9 mouse cellular contexts compared by ENCODE assay signal in genomic region chr15:102100996-102101671, GRCm38 (mm10). TPM values are rescaled to one million over a fixed set of nuclear protein-coding genes. Genes with fewer than 3 reads are reported as not detected.
DNase-seq lines count a peak whose midpoint lies in the region; ATAC-seq and TF ChIP-seq lines count a peak whose summit lies in the region.
"Had no signal": no experiment of that assay in that cellular context is flagged by ENCODE, and none has a peak within 500 bp of the region (broad histone marks: within the 10 kb centered on the region; RNA-seq: fewer than 3 reads in every experiment).

No protein-coding gene starts in this region.

- WGBS in forebrain, embryonic 14.5 days, result 32% methylated on average over 10 of the region's 10 CpGs
- 31% methylated on average over 10 of the region's 10 CpGs for whole genome bisulfite sequencing in intestine, postnatal 0 days

- H3K36me3 ChIP-seq in ES-Bruce4 (ENCODE audit: control insufficient read depth, insufficient read depth, low read length, poor library complexity, severe bottlenecking), result peaks cover 5% of the 10 kb centered on the region
- H3K36me3 ChIP-seq in forebrain, embryonic 14.5 days (ENCODE audit: control insufficient read depth, insufficient read depth, low read length), result peaks cover 20% of the 10 kb centered on the region
- peaks cover 23% of the 10 kb centered on the region; the same call in 1 of the 2 replicates for H3K36me3 ChIP-seq in intestine, postnatal 0 days (ENCODE audit: control insufficient read depth, insufficient read depth)

- no peaks in the 10 kb centered on the region for H3K9me3 ChIP-seq in ES-Bruce4 (replicated peaks; ENCODE audit: control insufficient read depth, insufficient read depth, low read length, poor library complexity, severe bottlenecking)
- no peaks in the 10 kb centered on the region for H3K9me3 ChIP-seq in forebrain, embryonic 14.5 days (replicated peaks; ENCODE audit: control insufficient read depth, low read length)
- H3K9me3 ChIP-seq in intestine, postnatal 0 days (ENCODE audit: control insufficient read depth), result no peaks in the 10 kb centered on the region

- DNase-seq in cerebellum, postnatal 10 days, result peak; percentile 19 to 51
- DNase-seq in cerebellum, adult 11-12 months, result no peak
- DNase-seq in forebrain, embryonic 14.5 days (ENCODE audit: low spot score), result no peak
- DNase-seq in lung, postnatal 36 days, result peak; percentile 67
- DNase-seq in thymus, postnatal 36 days, result no peak
- no peak for DNase-seq in layer of hippocampus, postnatal 36 days

- no peak overlapping the region for H3K27ac ChIP-seq in ES-Bruce4 (ENCODE audit: insufficient read depth, low read length)
- peak overlapping the region; percentile 33; the same call in 1 of the 2 replicates for H3K27ac ChIP-seq in forebrain, embryonic 14.5 days (ENCODE audit: low read depth, low read length)
- peak overlapping the region; percentile 87 for H3K27ac ChIP-seq in intestine, postnatal 0 days (ENCODE audit: low read depth, low read length)

- 0 out of 2 replicates have a peak overlapping the region, but pooled peaks have one; percentile 38 for H3K4me3 ChIP-seq in ES-Bruce4 (ENCODE audit: low read depth, low read length)
- H3K4me3 ChIP-seq in forebrain, embryonic 14.5 days (ENCODE audit: low read depth, low read length), result peak overlapping the region; percentile 45
- peak overlapping the region; percentile 57 for H3K4me3 ChIP-seq in intestine, postnatal 0 days (ENCODE audit: low read depth, low read length)

- peaks cover 10% of the 10 kb centered on the region for H3K4me1 ChIP-seq in ES-Bruce4 (ENCODE audit: control insufficient read depth, insufficient read depth, low read length)
- H3K4me1 ChIP-seq in forebrain, embryonic 14.5 days (ENCODE audit: control insufficient read depth, insufficient read depth, low read length), result peaks cover 11% of the 10 kb centered on the region
- peaks cover 28% of the 10 kb centered on the region for H3K4me1 ChIP-seq in intestine, postnatal 0 days (replicated peaks; ENCODE audit: control insufficient read depth, insufficient read depth, low read length)

- no peak for TF ChIP-seq EP300 in ES-Bruce4 (IDR thresholded peaks at IDR 0.05; ENCODE audit: insufficient read depth, low read depth, low read length)

- no peak for TF ChIP-seq POLR2A in ES-Bruce4 (IDR thresholded peaks at IDR 0.05; ENCODE audit: insufficient read depth, low read length)

- TF ChIP-seq CTCF in ES-Bruce4 (IDR thresholded peaks at IDR 0.05; ENCODE audit: low read depth, low read length), result no peak
- peak; percentile 44 for TF ChIP-seq CTCF in intestine, postnatal 0 days (IDR thresholded peaks at IDR 0.05; ENCODE audit: low read depth)

- ATAC-seq in forebrain, embryonic 14.5 days, result peak; percentile 18; the same call in 1 of the 2 replicates
- ATAC-seq in intestine, postnatal 0 days, result no peak

- H3K4me2 ChIP-seq in forebrain, embryonic 14.5 days (ENCODE audit: low read length), result peak overlapping the region; percentile 80
- peak overlapping the region; percentile 88 for H3K4me2 ChIP-seq in intestine, postnatal 0 days (replicated peaks; ENCODE audit: low read depth)

- no peaks in the 10 kb centered on the region for H3K27me3 ChIP-seq in ES-Bruce4 (ENCODE audit: control insufficient read depth, insufficient read depth, low read length, poor library complexity, severe bottlenecking)
- H3K27me3 ChIP-seq in forebrain, embryonic 14.5 days (replicated peaks; ENCODE audit: control insufficient read depth, insufficient read depth, low read length), result peaks cover 12% of the 10 kb centered on the region
- no peaks in the 10 kb centered on the region for H3K27me3 ChIP-seq in intestine, postnatal 0 days (replicated peaks; ENCODE audit: control insufficient read depth, insufficient read depth, low read length)
- H3K27me3 ChIP-seq: Patski had no signal

- H3K9ac ChIP-seq in ES-Bruce4 (ENCODE audit: low read depth, poor library complexity, severe bottlenecking), result no peak overlapping the region
- no peak overlapping the region for H3K9ac ChIP-seq in forebrain, embryonic 14.5 days (ENCODE audit: low read length)
- H3K9ac ChIP-seq in intestine, postnatal 0 days (ENCODE audit: low read depth, low read length), result peak overlapping the region; percentile 46; the same call in 1 of the 2 replicates

RNA-seq across cellular contexts. Expression of gene Tns2, which starts 0.9 kb away (rescaled TPM):
- polyA plus RNA-seq in ES-Bruce4 (2011; ENCODE audit: insufficient read depth, insufficient read length, low read depth, missing spikeins), result 10.4 and 12.8 TPM in 2 replicates
- 5.5 and 8.2 TPM in 2 replicates for polyA plus RNA-seq in forebrain, embryonic 14.5 days (2014; fragmentation: Nextera tagmentation; extraction: Ambion mirVana)
- 11.7 and 15.0 TPM in 2 replicates for polyA plus RNA-seq in intestine, postnatal 0 days (2015; fragmentation: Nextera tagmentation; extraction: Ambion mirVana)
- 10 to 100 TPM; 10.7 to 22.0 TPM for total RNA-seq in layer of hippocampus, postnatal 36 days (2021)

RNA-seq across cellular contexts. Expression of gene Eif4b, which starts 27.6 kb away (rescaled TPM):
- polyA plus RNA-seq in ES-Bruce4 (2011; ENCODE audit: insufficient read depth, insufficient read length, low read depth, missing spikeins), result 584 and 631 TPM in 2 replicates
- polyA plus RNA-seq in forebrain, embryonic 14.5 days (2014; fragmentation: Nextera tagmentation; extraction: Ambion mirVana), result 99.3 and 100 TPM in 2 replicates
- 47.8 and 53.0 TPM in 2 replicates for polyA plus RNA-seq in intestine, postnatal 0 days (2015; fragmentation: Nextera tagmentation; extraction: Ambion mirVana)
- 100 to 1,000 TPM; 179 to 182 TPM for total RNA-seq in layer of hippocampus, postnatal 36 days (2021)

RNA-seq across cellular contexts. Expression of gene Spryd3, which starts 34.9 kb away (rescaled TPM):
- 11.7 and 15.1 TPM in 2 replicates for polyA plus RNA-seq in ES-Bruce4 (2011; ENCODE audit: insufficient read depth, insufficient read length, low read depth, missing spikeins)
- polyA plus RNA-seq in forebrain, embryonic 14.5 days (2014; fragmentation: Nextera tagmentation; extraction: Ambion mirVana), result 20.9 and 28.1 TPM in 2 replicates
- 26.3 and 26.7 TPM in 2 replicates for polyA plus RNA-seq in intestine, postnatal 0 days (2015; fragmentation: Nextera tagmentation; extraction: Ambion mirVana)
- 100 to 1,000 TPM; 141 to 151 TPM for total RNA-seq in layer of hippocampus, postnatal 36 days (2021)

RNA-seq across cellular contexts. Expression of gene Igfbp6, which starts 43.0 kb away (rescaled TPM):
- 2.0 and 2.2 TPM in 2 replicates for polyA plus RNA-seq in ES-Bruce4 (2011; ENCODE audit: insufficient read depth, insufficient read length, low read depth, missing spikeins)
- 1.3 and 1.6 TPM in 2 replicates for polyA plus RNA-seq in forebrain, embryonic 14.5 days (2014; fragmentation: Nextera tagmentation; extraction: Ambion mirVana)
- polyA plus RNA-seq in intestine, postnatal 0 days (2015; fragmentation: Nextera tagmentation; extraction: Ambion mirVana), result 27.8 and 29.1 TPM in 2 replicates
- total RNA-seq in layer of hippocampus, postnatal 36 days (2021), result 1 to 10 TPM; 8.2 to 8.9 TPM

RNA-seq across cellular contexts. Expression of gene Soat2, which starts 49.2 kb away (rescaled TPM):
- polyA plus RNA-seq in ES-Bruce4 (2011; ENCODE audit: insufficient read depth, insufficient read length, low read depth, missing spikeins), result 0.45 TPM in 1 of 2 replicates, not detected in the other
- polyA plus RNA-seq in forebrain, embryonic 14.5 days (2014; fragmentation: Nextera tagmentation; extraction: Ambion mirVana), result not detected in 2 replicates
- polyA plus RNA-seq in intestine, postnatal 0 days (2015; fragmentation: Nextera tagmentation; extraction: Ambion mirVana), result 52.7 and 56.7 TPM in 2 replicates
- total RNA-seq in layer of hippocampus, postnatal 36 days (2021), result under 1 TPM in 1 of 2 experiments, not detected in 1; 0.23 TPM

Comparison
In these comparisons a context has a peak if more than half of its experiments do, and no peak if none do; other contexts are left out.
1. DNase-seq: peak in cerebellum, postnatal 10 days (2 of 2) and lung, postnatal 36 days (single experiment); none in cerebellum, adult 11-12 months (single experiment), forebrain, embryonic 14.5 days (single experiment), thymus, postnatal 36 days (0 of 2) and layer of hippocampus, postnatal 36 days (0 of 2).
2. Peak in every context shown above with its lines, with median percentiles within 50 percentile points of each other: H3K4me3 ChIP-seq.